Mouse (Mus musculus): ENCODE results near the gene Meis2.

GRCm38 (mm10) chr2:116071571-116072320 is 6.1 kb upstream of the Meis2 start:
- TF ChIP-seq POLR2A (IDR thresholded peaks at IDR 0.05; ENCODE audit: borderline replicate concordance, low read depth, low read length) (no peak), CTCF (IDR thresholded peaks at IDR 0.05; ENCODE audit: low read depth, low read length) (peak; percentile 51; the same call in 1 of the 2 replicates)
